Mouse (Mus musculus): Measurements from ENCODE around the gene Gm20388.

- TF ChIP-seq GATA1 (IDR thresholded peaks at IDR 0.05; ENCODE audit: low read length) (no peak), TAL1 (IDR thresholded peaks at IDR 0.05; ENCODE audit: low read length) (no peak)
Observed at GRCm38 (mm10) chr8:120575801-120576200, 665.2 kb downstream of the Gm20388 start.

All from erythroblast, embryonic 14.5 days (primary cell).